Mouse (Mus musculus) erythroblast, adult 5-6 weeks (primary cell): ENCODE measurements around the gene Cers1. TPM values are rescaled to one million over a fixed set of nuclear protein-coding genes. Genes with fewer than 3 reads are reported as not detected.

Experiments used
- ATAC-seq: replicated peaks from 2 replicates; pipeline ENCODE4 v1.8.0; 2016; ENCODE audit warnings: moderate number of reproducible peaks, mild to moderate bottlenecking, moderate TSS enrichment, inconsistent platforms; ENCODE audit not compliant: poor library complexity, low FRiP score, severe bottlenecking
- total RNA-seq, 2 experiments: library from RNA; stranded (forward) in 1 of 2; stranded (reverse) in 1 of 2; fragments of 150-400 nt in 1 of 2; fragments of 200-764, 138-1000 nt in 1 of 2; gene quantifications; 2 replicates each; pipeline versions ENCODE4 v1.2.3 to v1.2.4; 2015 to 2017; ENCODE audit warnings: low replicate concordance in 2 of 2

The Cers1 gene
- total RNA-seq, 2 experiments from 2014 or later = 0.43 TPM; not detected in 1

DNA sequence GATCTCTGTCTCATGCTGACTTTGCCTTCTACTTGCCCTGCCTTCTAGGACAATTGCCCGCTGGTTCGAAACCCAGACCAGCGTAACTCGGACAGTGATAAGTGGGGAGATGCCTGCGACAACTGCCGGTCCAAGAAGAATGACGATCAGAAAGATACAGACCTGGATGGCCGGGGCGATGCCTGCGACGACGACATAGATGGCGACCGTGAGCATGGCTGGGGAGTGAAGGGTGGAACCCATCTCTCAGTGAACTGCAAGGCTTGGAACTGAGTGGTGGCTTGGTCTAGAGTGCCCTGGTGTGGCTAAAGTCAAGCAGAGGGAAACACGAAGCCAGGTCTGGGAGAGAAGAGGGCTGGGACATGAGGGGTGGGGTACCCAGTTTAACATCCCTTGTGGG lies 61.5 kb downstream of the Cers1 start:
- no peak for ATAC-seq

DNA sequence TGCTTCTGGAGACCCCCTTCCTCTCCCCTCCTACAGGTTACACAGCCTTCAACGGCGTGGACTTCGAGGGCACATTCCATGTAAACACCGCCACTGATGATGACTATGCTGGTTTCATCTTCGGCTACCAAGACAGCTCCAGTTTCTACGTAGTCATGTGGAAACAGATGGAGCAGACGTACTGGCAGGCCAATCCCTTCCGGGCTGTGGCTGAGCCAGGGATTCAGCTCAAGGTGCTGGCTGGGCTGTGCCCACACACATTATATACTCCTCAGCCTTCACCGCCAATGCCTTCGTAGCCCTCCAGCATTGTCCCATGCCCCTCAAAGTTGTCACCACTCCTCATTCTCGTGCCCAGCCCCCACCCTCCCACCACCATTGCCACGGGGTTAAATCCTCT lies 64.5 kb downstream of the Cers1 start:
- ATAC-seq = no peak

Other genes with a start within 250 kb of the Cers1 start
- gene Tm6sf2, start 242.9 kb upstream of the Cers1 start, total RNA-seq (2015; ENCODE audit: low replicate concordance) = 2.3 TPM in 1 of 2 replicates, not detected in the other
- gene Tm6sf2, start 242.9 kb upstream of the Cers1 start, total RNA-seq (2017; ENCODE audit: low replicate concordance) = 2.9 TPM in 1 of 2 replicates, not detected in the other
- gene Hapln4, start 232.3 kb upstream of the Cers1 start, total RNA-seq (2015; ENCODE audit: low replicate concordance) = not detected in 2 replicates
- not detected in 2 replicates for gene Hapln4, start 232.3 kb upstream of the Cers1 start, total RNA-seq (2017; ENCODE audit: low replicate concordance)
- gene Ncan, start 194.9 kb upstream of the Cers1 start, total RNA-seq (2015; ENCODE audit: low replicate concordance) = not detected in 2 replicates
- gene Ncan, start 194.9 kb upstream of the Cers1 start, total RNA-seq (2017; ENCODE audit: low replicate concordance) = not detected in 2 replicates
- 4.8 and 5.4 TPM in 2 replicates for gene Nr2c2ap, start 184.4 kb upstream of the Cers1 start, total RNA-seq (2015; ENCODE audit: low replicate concordance)
- 1.4 and 1.5 TPM in 2 replicates for gene Nr2c2ap, start 184.4 kb upstream of the Cers1 start, total RNA-seq (2017; ENCODE audit: low replicate concordance)
- 8.1 and 16.3 TPM in 2 replicates for gene Rfxank, start 176.6 kb upstream of the Cers1 start, total RNA-seq (2015; ENCODE audit: low replicate concordance)
- gene Rfxank, start 176.6 kb upstream of the Cers1 start, total RNA-seq (2017; ENCODE audit: low replicate concordance) = 9.7 and 10.2 TPM in 2 replicates
- gene Borcs8, start 176.3 kb upstream of the Cers1 start, total RNA-seq (2015; ENCODE audit: low replicate concordance) = 2.1 and 16.7 TPM in 2 replicates
- 15.5 and 30.7 TPM in 2 replicates for gene Borcs8, start 176.3 kb upstream of the Cers1 start, total RNA-seq (2017; ENCODE audit: low replicate concordance)
- gene Mef2b, start 176.1 kb upstream of the Cers1 start, total RNA-seq (2015; ENCODE audit: low replicate concordance) = not detected in 2 replicates
- not detected in 2 replicates for gene Mef2b, start 176.1 kb upstream of the Cers1 start, total RNA-seq (2017; ENCODE audit: low replicate concordance)
- gene Tmem161a, start 143.4 kb upstream of the Cers1 start, total RNA-seq (2015; ENCODE audit: low replicate concordance) = 4.0 and 8.1 TPM in 2 replicates
- 4.5 and 4.9 TPM in 2 replicates for gene Tmem161a, start 143.4 kb upstream of the Cers1 start, total RNA-seq (2017; ENCODE audit: low replicate concordance)
- 13.8 and 20.6 TPM in 2 replicates for gene Slc25a42, start 103.5 kb upstream of the Cers1 start, total RNA-seq (2015; ENCODE audit: low replicate concordance)
- 16.2 and 23.8 TPM in 2 replicates for gene Slc25a42, start 103.5 kb upstream of the Cers1 start, total RNA-seq (2017; ENCODE audit: low replicate concordance)
- gene Sugp2, start 81.5 kb upstream of the Cers1 start, total RNA-seq (2015; ENCODE audit: low replicate concordance) = 24.4 and 33.9 TPM in 2 replicates
- gene Sugp2, start 81.5 kb upstream of the Cers1 start, total RNA-seq (2017; ENCODE audit: low replicate concordance) = 22.7 and 28.9 TPM in 2 replicates
- gene Armc6, start 81.3 kb upstream of the Cers1 start, total RNA-seq (2015; ENCODE audit: low replicate concordance) = 4.6 TPM in 1 of 2 replicates, not detected in the other
- gene Armc6, start 81.3 kb upstream of the Cers1 start, total RNA-seq (2017; ENCODE audit: low replicate concordance) = 4.0 and 6.1 TPM in 2 replicates
- 0.63 and 1.3 TPM in 2 replicates for gene Homer3, start 32.9 kb upstream of the Cers1 start, total RNA-seq (2015; ENCODE audit: low replicate concordance)
- 0.68 and 2.5 TPM in 2 replicates for gene Homer3, start 32.9 kb upstream of the Cers1 start, total RNA-seq (2017; ENCODE audit: low replicate concordance)
- gene Ddx49, start 13.3 kb upstream of the Cers1 start, total RNA-seq (2015; ENCODE audit: low replicate concordance) = 15.0 TPM in 2 replicates
- gene Ddx49, start 13.3 kb upstream of the Cers1 start, total RNA-seq (2017; ENCODE audit: low replicate concordance) = 23.3 and 40.0 TPM in 2 replicates
- 52.7 and 89.2 TPM in 2 replicates for gene Cope, start 13.3 kb upstream of the Cers1 start, total RNA-seq (2015; ENCODE audit: low replicate concordance)
- 36.9 and 53.7 TPM in 2 replicates for gene Cope, start 13.3 kb upstream of the Cers1 start, total RNA-seq (2017; ENCODE audit: low replicate concordance)
- not detected in 2 replicates for gene Gdf1, start 14.0 kb downstream of the Cers1 start, total RNA-seq (2015; ENCODE audit: low replicate concordance)
- not detected in 2 replicates for gene Gdf1, start 14.0 kb downstream of the Cers1 start, total RNA-seq (2017; ENCODE audit: low replicate concordance)
- 7.1 and 9.2 TPM in 2 replicates for gene Upf1, start 37.5 kb downstream of the Cers1 start, total RNA-seq (2015; ENCODE audit: low replicate concordance)
- 20.9 and 21.5 TPM in 2 replicates for gene Upf1, start 37.5 kb downstream of the Cers1 start, total RNA-seq (2017; ENCODE audit: low replicate concordance)
- gene Comp, start 57.8 kb downstream of the Cers1 start, total RNA-seq (2015; ENCODE audit: low replicate concordance) = not detected in 2 replicates
- 0.43 TPM in 1 of 2 replicates, not detected in the other for gene Comp, start 57.8 kb downstream of the Cers1 start, total RNA-seq (2017; ENCODE audit: low replicate concordance)
- 4.2 and 4.4 TPM in 2 replicates for gene Crtc1, start 123.8 kb downstream of the Cers1 start, total RNA-seq (2015; ENCODE audit: low replicate concordance)
- gene Crtc1, start 123.8 kb downstream of the Cers1 start, total RNA-seq (2017; ENCODE audit: low replicate concordance) = 1.7 and 2.0 TPM in 2 replicates
- 0.38 and 1.7 TPM in 2 replicates for gene Klhl26, start 161.2 kb downstream of the Cers1 start, total RNA-seq (2015; ENCODE audit: low replicate concordance)
- 1.8 and 2.8 TPM in 2 replicates for gene Klhl26, start 161.2 kb downstream of the Cers1 start, total RNA-seq (2017; ENCODE audit: low replicate concordance)
- gene Tmem59l, start 171.6 kb downstream of the Cers1 start, total RNA-seq (2015; ENCODE audit: low replicate concordance) = not detected in 2 replicates
- gene Tmem59l, start 171.6 kb downstream of the Cers1 start, total RNA-seq (2017; ENCODE audit: low replicate concordance) = not detected in 2 replicates
- 3.7 TPM in 1 of 2 replicates, not detected in the other for gene Crlf1, start 177.4 kb downstream of the Cers1 start, total RNA-seq (2015; ENCODE audit: low replicate concordance)
- gene Crlf1, start 177.4 kb downstream of the Cers1 start, total RNA-seq (2017; ENCODE audit: low replicate concordance) = 2.5 TPM in 1 of 2 replicates, not detected in the other
- 2.9 and 14.0 TPM in 2 replicates for gene Rex1bd, start 191.0 kb downstream of the Cers1 start, total RNA-seq (2015; ENCODE audit: low replicate concordance)
- 5.2 and 9.5 TPM in 2 replicates for gene Rex1bd, start 191.0 kb downstream of the Cers1 start, total RNA-seq (2017; ENCODE audit: low replicate concordance)
- 653 and 914 TPM in 2 replicates for gene Uba52, start 195.0 kb downstream of the Cers1 start, total RNA-seq (2015; ENCODE audit: low replicate concordance)
- gene Uba52, start 195.0 kb downstream of the Cers1 start, total RNA-seq (2017; ENCODE audit: low replicate concordance) = 249 and 1,009 TPM in 2 replicates
- gene Fkbp8, start 211.9 kb downstream of the Cers1 start, total RNA-seq (2015; ENCODE audit: low replicate concordance) = 27.1 and 47.4 TPM in 2 replicates
- gene Fkbp8, start 211.9 kb downstream of the Cers1 start, total RNA-seq (2017; ENCODE audit: low replicate concordance) = 53.5 and 56.9 TPM in 2 replicates
- gene Kxd1, start 212.2 kb downstream of the Cers1 start, total RNA-seq (2015; ENCODE audit: low replicate concordance) = 21.7 and 45.3 TPM in 2 replicates
- 10.9 and 18.1 TPM in 2 replicates for gene Kxd1, start 212.2 kb downstream of the Cers1 start, total RNA-seq (2017; ENCODE audit: low replicate concordance)
- gene Ell, start 223.7 kb downstream of the Cers1 start, total RNA-seq (2015; ENCODE audit: low replicate concordance) = 2.5 and 5.2 TPM in 2 replicates
- 4.0 and 4.7 TPM in 2 replicates for gene Ell, start 223.7 kb downstream of the Cers1 start, total RNA-seq (2017; ENCODE audit: low replicate concordance)